Mouse (Mus musculus) CH12.LX (cell line): ENCODE measurements around the gene Stub1. TPM values are rescaled to one million over a fixed set of nuclear protein-coding genes. Genes with fewer than 3 reads are reported as not detected.
"Not testable (repeated sequence)": the region's sequence is repeated elsewhere in the genome, so short reads cannot be mapped to it uniquely, and the experiment has no call there.

ENCODE experiments used
- DNase-seq: peaks from one replicate; pipeline ENCODE4 v3.0.0-alpha.2; 2013; ENCODE audit errors: extremely low read depth
- H3K27ac ChIP-seq: 2 replicates; pipeline ENCODE4 v1.5.1; 2012; ENCODE audit warnings: low read depth, mild to moderate bottlenecking, control low read depth, moderate library complexity; ENCODE audit not compliant: insufficient read depth
- H3K27me3 ChIP-seq: replicated peaks from 2 replicates; pipeline ENCODE3; 2012; ENCODE audit warnings: inconsistent platforms
- H3K36me3 ChIP-seq, 2 experiments: replicated peaks in 1 of 2; 2 replicates each; pipeline versions ENCODE3 to v1.6.1; 2012; ENCODE audit warnings: inconsistent platforms in 1 of 2, low read length in 1 of 2, mild to moderate bottlenecking in 1 of 2, mixed read lengths in 1 of 2, moderate library complexity in 1 of 2; ENCODE audit not compliant: control insufficient read depth in 1 of 2, insufficient read depth in 1 of 2
- H3K4me1 ChIP-seq, 2 experiments: 2 replicates each; pipeline ENCODE4 v1.6.1; 2012; ENCODE audit warnings: inconsistent platforms in 1 of 2, moderate library complexity in 1 of 2; ENCODE audit not compliant: insufficient read depth in 2 of 2, control insufficient read depth in 1 of 2
- H3K4me2 ChIP-seq: 2 replicates; pipeline ENCODE4 v1.6.1; 2012; ENCODE audit warnings: low read depth, mild to moderate bottlenecking, control low read depth; ENCODE audit not compliant: poor library complexity, insufficient read depth, severe bottlenecking
- H3K4me3 ChIP-seq, 3 experiments: fragments of 150-350 bp in 1 of 3; sonication (generic) in 1 of 3; replicated peaks in 1 of 3; 2 replicates each; pipeline versions ENCODE3 to v1.5.1; 2011 to 2012; ENCODE audit warnings: low read depth in 2 of 3, low read length in 2 of 3, mild to moderate bottlenecking in 2 of 3, moderate library complexity in 2 of 3, control low read depth in 1 of 3, improper control_type of control experiment in 1 of 3, inconsistent platforms in 1 of 3, mixed read lengths in 1 of 3; ENCODE audit not compliant: poor library complexity in 1 of 3
- H3K79me2 ChIP-seq: replicated peaks from 2 replicates; pipeline ENCODE4 v1.6.1; 2012; ENCODE audit warnings: mild to moderate bottlenecking, moderate library complexity; ENCODE audit not compliant: control insufficient read depth, poor library complexity, insufficient read depth, severe bottlenecking; ENCODE audit errors: extremely low read depth
- H3K9ac ChIP-seq: 2 replicates; pipeline ENCODE4 v1.6.1; 2012; ENCODE audit warnings: low read depth, mild to moderate bottlenecking, control low read depth, moderate library complexity; ENCODE audit not compliant: insufficient read depth
- H3K9me3 ChIP-seq: replicated peaks from 2 replicates; pipeline ENCODE3; 2012; ENCODE audit warnings: low read length, inconsistent platforms, mixed read lengths
- CTCF ChIP-seq, 2 experiments: IDR thresholded peaks in 1 of 2; conservative IDR thresholded peaks in 1 of 2; 2 replicates each; pipeline ENCODE4 v1.5.1; 2011 to 2012; ENCODE audit warnings: low read depth in 2 of 2, low read length in 2 of 2, improper control_type of control experiment in 1 of 2, inconsistent platforms in 1 of 2, mild to moderate bottlenecking in 1 of 2, moderate library complexity in 1 of 2
- E2F4 ChIP-seq: IDR thresholded peaks from 2 replicates; pipeline ENCODE4 v1.6.1; 2011; ENCODE audit warnings: low read depth, low read length, improper control_type of control experiment; ENCODE audit not compliant: insufficient replicate concordance
- ETS1 ChIP-seq: conservative IDR thresholded peaks from 2 replicates; pipeline ENCODE4 v1.6.1; 2012; ENCODE audit warnings: low read depth, mild to moderate bottlenecking, inconsistent platforms, low read length, improper control_type of control experiment, moderate library complexity
- JUN ChIP-seq: IDR thresholded peaks from 2 replicates; pipeline ENCODE4 v1.6.1; 2011; ENCODE audit warnings: low read depth, mild to moderate bottlenecking, low read length, improper control_type of control experiment, moderate library complexity; ENCODE audit not compliant: insufficient read depth
- MAX ChIP-seq: IDR thresholded peaks from 2 replicates; pipeline ENCODE4 v1.6.1; 2011; ENCODE audit warnings: low read length, improper control_type of control experiment
- POLR2AphosphoS2 ChIP-seq: IDR thresholded peaks from 2 replicates; pipeline ENCODE4 v1.6.1; 2011; ENCODE audit warnings: low read depth, low read length, improper control_type of control experiment
- RAD21 ChIP-seq: IDR thresholded peaks from 2 replicates; pipeline ENCODE4 v1.6.1; 2011; ENCODE audit warnings: low read depth, mild to moderate bottlenecking, low read length, improper control_type of control experiment, moderate library complexity
- ZMIZ1 ChIP-seq: IDR thresholded peaks from 2 replicates; pipeline ENCODE4 v1.6.1; 2012; ENCODE audit warnings: low read depth, mild to moderate bottlenecking, inconsistent platforms, low read length, improper control_type of control experiment
- ZNF384 ChIP-seq: IDR thresholded peaks from 2 replicates; pipeline ENCODE4 v1.6.1; 2012; ENCODE audit warnings: low read depth, low read length, improper control_type of control experiment, inconsistent platforms
- dilution Hi-C: fragments of 300-500 bp; cut with MboI; formaldehyde crosslinking; loops from 2 replicates; pipeline ENCODE4 v1.14.3; 2020; ENCODE audit warnings: low sequenced_read_pairs; ENCODE audit not compliant: extremely low pct_unique_long_range_greater_than_20kb, extremely low pct_ligation_motif_present
- in situ Hi-C: fragments of 300-500 bp; cut with MboI; formaldehyde crosslinking; loops from 3 replicates; pipeline ENCODE4 v1.14.3; 2019; ENCODE audit warnings: low sequenced_read_pairs, low pct_ligation_motif_present, low pct_unique_long_range_greater_than_20kb, mixed read lengths
- polyA plus RNA-seq: library from polyadenylated mRNA; unstranded; fragments of >175 nt; gene quantifications from 2 replicates; pipeline ENCODE4 v1.2.1, GENCODE M21; 2012; ENCODE audit warnings: low read depth; ENCODE audit not compliant: insufficient read length
- total RNA-seq, 2 experiments: library from RNA; depleted of rRNA; stranded (reverse); fragments of 300-350 nt in 1 of 2; fragments of >200 nt in 1 of 2; gene quantifications; 2 replicates each; pipeline ENCODE4 v1.2.3; 2012 to 2014

Stub1 gene
- total and polyA plus RNA-seq, 3 experiments, result 62.9 to 98.3 (median 84.8) TPM

DNA sequence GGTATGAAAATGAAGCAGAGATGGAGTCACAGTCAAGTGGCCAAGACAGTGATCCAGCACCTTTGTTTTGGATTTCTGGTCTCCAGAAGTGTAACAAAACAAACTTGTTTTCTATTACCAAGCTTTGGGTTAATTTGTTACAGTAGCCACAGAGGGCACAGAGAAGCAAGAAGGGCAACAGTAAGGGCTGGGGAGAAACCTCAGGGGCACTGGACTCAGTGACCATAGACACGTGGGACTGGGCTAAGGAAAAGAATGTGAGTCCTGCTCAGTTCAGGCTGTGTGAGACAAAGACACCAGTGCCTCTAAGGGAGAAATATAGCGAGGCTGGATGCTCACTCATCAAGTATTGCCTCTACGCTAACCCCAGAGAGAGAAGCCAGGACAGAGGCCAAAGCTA, 39.5 kb upstream of the Stub1 start:
- in situ Hi-C loops, result no loop called here
- Histone ChIP-seq H3K9me3 (no peaks in the 10 kb centered on the region), H3K4me2 (no peak overlapping the region), H3K9ac (no peak overlapping the region), H3K4me1 (peaks cover 10 to 29% of the 10 kb centered on the region in 2 experiments), H3K4me3 (no peak overlapping the region), H3K36me3 (peaks cover 2 to 11% of the 10 kb centered on the region in 2 experiments), H3K79me2 (no peaks in the 10 kb centered on the region), H3K27ac (no peak overlapping the region), H3K27me3 (peaks cover 38% of the 10 kb centered on the region)
- DNase-seq, result no peak
- no peak for TF ChIP-seq ZNF384
- TF ChIP-seq RAD21, result no peak
- TF ChIP-seq ETS1, result no peak
- dilution Hi-C loops, result no loop called here

DNA sequence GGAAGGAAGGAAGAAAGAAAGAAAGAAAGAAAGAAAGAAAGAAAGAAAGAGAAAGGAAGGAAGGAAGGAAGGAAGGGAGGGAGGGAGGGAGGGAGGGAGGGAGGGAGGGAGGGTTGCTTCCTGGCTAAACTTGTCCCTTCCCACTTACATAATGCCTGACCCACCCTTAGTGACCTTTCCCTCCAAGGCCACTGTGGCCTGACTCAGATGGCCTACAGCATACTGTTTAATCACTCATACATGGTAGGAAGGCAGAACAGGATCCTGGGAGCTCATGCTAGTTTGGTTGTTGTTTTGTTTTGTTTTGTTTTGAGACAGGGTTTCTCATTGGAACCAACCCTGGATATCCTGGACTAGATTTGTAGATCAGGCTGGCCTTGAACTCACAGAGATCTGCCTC, 38.4 kb upstream of the Stub1 start:
- Histone ChIP-seq H3K27me3 (peaks cover 47% of the 10 kb centered on the region), H3K4me1 (peaks cover 9 to 29% of the 10 kb centered on the region in 2 experiments)
- H3K36me3 ChIP-seq, in situ Hi-C loops, H3K79me2 ChIP-seq, DNase-seq, H3K9me3 ChIP-seq, H3K4me3 ChIP-seq, H3K4me2 ChIP-seq, dilution Hi-C loops, H3K9ac ChIP-seq, H3K27ac ChIP-seq: not testable (repeated sequence)

DNA sequence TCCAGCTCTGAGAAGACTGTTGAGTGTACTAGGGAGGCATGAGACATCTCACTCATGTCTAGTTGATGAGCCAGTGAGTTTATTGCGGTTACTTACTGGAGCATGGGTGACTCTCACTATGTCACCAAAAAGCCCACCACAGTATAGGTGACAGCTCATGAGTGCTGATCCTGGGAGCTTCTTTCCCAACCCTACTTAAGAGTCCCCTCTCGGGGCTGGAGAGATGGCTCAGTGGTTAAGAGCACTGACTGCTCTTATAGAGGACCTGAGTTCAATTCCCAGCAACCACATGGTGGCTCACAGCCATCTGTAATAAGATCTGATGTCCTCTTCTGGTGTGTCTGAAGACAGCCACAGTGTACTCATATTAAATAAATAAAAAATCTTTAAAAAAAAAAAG, 36.8 kb upstream of the Stub1 start:
- no peak overlapping the region for H3K4me2 ChIP-seq
- H3K27me3 ChIP-seq, result peaks cover 60% of the 10 kb centered on the region
- dilution Hi-C loops (no loop called here), in situ Hi-C loops (no loop called here)
- no peak overlapping the region for H3K27ac ChIP-seq
- DNase-seq, result no peak
- H3K9me3 ChIP-seq, result no peaks in the 10 kb centered on the region
- TF ChIP-seq POLR2AphosphoS2 (no peak), MAX (no peak), CTCF (conservative IDR thresholded peaks at IDR 0.05 in 1 of 2, IDR thresholded peaks at IDR 0.05 in 1 of 2; ENCODE audit: low read depth in 2 of 2, low read length in 2 of 2) (no peak), ZNF384 (no peak), ZMIZ1 (no peak), JUN (no peak), E2F4 (no peak)
- H3K4me3 ChIP-seq, result no peak overlapping the region
- H3K4me1 ChIP-seq, result peaks cover 6 to 21% of the 10 kb centered on the region in 2 experiments; a peak in 3 of 4 replicates
- no peaks in the 10 kb centered on the region for H3K36me3 ChIP-seq
- H3K9ac ChIP-seq, result no peak overlapping the region
- H3K79me2 ChIP-seq, result no peaks in the 10 kb centered on the region
